In the genomic region with DNA sequence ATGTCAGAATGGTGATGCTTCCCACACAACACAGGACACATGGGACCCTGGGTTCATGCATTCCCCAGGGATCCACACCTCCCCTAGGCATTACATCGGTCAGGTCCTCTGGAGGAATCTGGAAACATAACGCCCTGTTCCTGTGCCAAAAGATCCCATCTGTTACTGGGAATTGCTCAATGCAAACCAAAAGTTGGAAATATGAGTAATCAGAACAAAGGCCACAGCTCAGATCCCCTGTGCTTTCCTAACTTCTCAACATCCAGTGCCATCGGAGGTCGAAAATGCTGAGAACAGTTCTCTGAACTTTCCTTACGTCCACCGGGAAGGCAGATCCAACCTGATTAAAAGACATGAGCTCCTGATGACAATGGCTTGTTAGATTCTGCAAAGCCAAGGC, we compare ENCODE assay signal across 29 mouse cellular contexts. TPM values are rescaled to one million over a fixed set of nuclear protein-coding genes. Genes with fewer than 3 reads are reported as not detected.
A peak's percentile ranks its signal among the peaks of the same experiment; 100 is the strongest.
DNase-seq lines count a peak whose midpoint lies in the region; ATAC-seq lines count a peak whose summit lies in the region.
"Had no signal": no experiment of that assay in that cellular context is flagged by ENCODE, and none has a peak within 500 bp of the region (broad histone marks: within the 10 kb centered on the region; RNA-seq: fewer than 3 reads in every experiment).

No protein-coding gene starts in this region.

- H3K4me2 ChIP-seq in forebrain, embryonic 13.5 days: no peak overlapping the region
- H3K4me2 ChIP-seq: heart, embryonic 12.5 days; hindbrain, embryonic 14.5 days; liver, embryonic 12.5 days; lung, embryonic 14.5 days; midbrain, embryonic 15.5 days; neural tube, embryonic 13.5 days had no signal

- no peaks in the 10 kb centered on the region for H3K9me3 ChIP-seq in heart, embryonic 10.5 days
- no peaks in the 10 kb centered on the region for H3K9me3 ChIP-seq in forebrain, embryonic 13.5 days (replicated peaks)
- H3K9me3 ChIP-seq: embryonic facial prominence, embryonic 10.5 days; heart, embryonic 12.5 days; limb, embryonic 10.5 days; liver, embryonic 12.5 days; midbrain, embryonic 15.5 days; neural tube, embryonic 13.5 days had no signal

- peaks cover 25% of the 10 kb centered on the region for H3K4me1 ChIP-seq in heart, embryonic 10.5 days
- H3K4me1 ChIP-seq in forebrain, embryonic 13.5 days: 0 out of 2 replicates have a peak, but pooled peaks cover 4% of the 10 kb centered on the region
- H3K4me1 ChIP-seq: liver, embryonic 12.5 days; midbrain, embryonic 15.5 days had no signal

- H3K27ac ChIP-seq in heart, embryonic 10.5 days: no peak overlapping the region
- no peak overlapping the region for H3K27ac ChIP-seq in forebrain, embryonic 13.5 days
- H3K27ac ChIP-seq: embryonic facial prominence, embryonic 10.5 days; hindbrain, embryonic 14.5 days; limb, embryonic 10.5 days; liver, embryonic 12.5 days; macrophage; midbrain, embryonic 15.5 days; neural tube, embryonic 13.5 days had no signal

- H3K9ac ChIP-seq in forebrain, embryonic 13.5 days: no peak overlapping the region
- H3K9ac ChIP-seq: heart, embryonic 12.5 days; hindbrain, embryonic 14.5 days; liver, embryonic 12.5 days; lung, embryonic 14.5 days; midbrain, embryonic 15.5 days; neural tube, embryonic 13.5 days had no signal

- intact Hi-C loops in heart, postnatal 36 days (cut with DNase I): no loop called here

- no peak for ATAC-seq in forebrain, embryonic 13.5 days
- ATAC-seq: forebrain, embryonic 16.5 days; inflammation-experienced regulatory T-cells, adult 6 months; liver, embryonic 12.5 days; midbrain, embryonic 15.5 days had no signal

- DNase-seq in adrenal gland, adult 2 months: peak; percentile 50
- DNase-seq in adrenal gland, postnatal 25 days: no peak
- peak; percentile 28 for DNase-seq in heart, embryonic 10.5 days (ENCODE audit: low spot score)
- DNase-seq in heart, postnatal 36 days: no peak
- DNase-seq in 3134 (ENCODE audit: extremely low read depth, insufficient read length, low spot score) (peak; percentile 31), R1 (ENCODE audit: low read depth, low spot score) (peak; percentile 59)
- no peak for DNase-seq in kidney, adult 18-20 months
- DNase-seq: cerebellum, adult 11 months; cerebellum, postnatal 10 days; heart, postnatal 14 days; kidney, adult 2 months; kidney, postnatal 10 days; lung, embryonic 14.5 days; retina, postnatal 1 day; right cerebral cortex, postnatal 25 days; spleen, adult 18-20 months had no signal

- no peaks in the 10 kb centered on the region for H3K27me3 ChIP-seq in heart, embryonic 10.5 days (ENCODE audit: insufficient read depth, poor library complexity, severe bottlenecking)
- no peaks in the 10 kb centered on the region for H3K27me3 ChIP-seq in forebrain, embryonic 13.5 days
- H3K27me3 ChIP-seq: CH12.LX; heart, embryonic 12.5 days; midbrain, embryonic 15.5 days; neural tube, embryonic 13.5 days had no signal

- no peak overlapping the region for H3K4me3 ChIP-seq in heart, embryonic 10.5 days
- no peak overlapping the region for H3K4me3 ChIP-seq in forebrain, embryonic 13.5 days
- H3K4me3 ChIP-seq: embryonic facial prominence, embryonic 10.5 days; heart, embryonic 12.5 days; limb, embryonic 10.5 days; liver, embryonic 12.5 days; midbrain, embryonic 15.5 days; neural tube, embryonic 13.5 days had no signal

- 83% methylated on average over 6 of the region's 6 CpGs for WGBS in heart, embryonic 10.5 days
- WGBS in forebrain, embryonic 13.5 days: 87% methylated on average over 6 of the region's 6 CpGs

- H3K36me3 ChIP-seq in heart, embryonic 10.5 days: no peaks in the 10 kb centered on the region
- no peaks in the 10 kb centered on the region for H3K36me3 ChIP-seq in forebrain, embryonic 13.5 days (ENCODE audit: poor library complexity, severe bottlenecking)
- H3K36me3 ChIP-seq: embryonic facial prominence, embryonic 10.5 days; heart, embryonic 12.5 days; limb, embryonic 10.5 days; liver, embryonic 12.5 days; midbrain, embryonic 15.5 days; neural tube, embryonic 13.5 days had no signal

RNA-seq across cellular contexts. Expression of gene Akr1b8, which starts 10.5 kb away (rescaled TPM):
- total RNA-seq in adrenal gland, adult 2 months (2021): 100 to 1,000 TPM; 267 to 269 TPM
- polyA plus RNA-seq in adrenal gland, adult 2 months (2012; rRNA removed): 20.2 and 28.5 TPM in 2 replicates
- total RNA-seq in adrenal gland, postnatal 25 days (2021): 186 and 230 TPM in 2 replicates
- polyA plus RNA-seq in heart, embryonic 10.5 days (2016; fragmentation: Nextera tagmentation; extraction: Ambion mirVana): 21.1 and 23.1 TPM in 2 replicates
- total RNA-seq in heart, postnatal 36 days (2021): 1 to 10 TPM; 3.3 to 3.8 TPM
- polyA plus RNA-seq in forebrain, embryonic 13.5 days (2015; fragmentation: Nextera tagmentation; extraction: Ambion mirVana): 7.4 and 10.8 TPM in 2 replicates
- total RNA-seq: MEL had no signal

RNA-seq across cellular contexts. Expression of gene Akr1b3, which starts 26.1 kb away (rescaled TPM):
- 100 to 1,000 TPM; 232 to 352 TPM for total RNA-seq in adrenal gland, adult 2 months (2021)
- polyA plus RNA-seq in adrenal gland, adult 2 months (2012; rRNA removed): 187 and 213 TPM in 2 replicates
- 224 and 233 TPM in 2 replicates for total RNA-seq in adrenal gland, postnatal 25 days (2021)
- 232 and 247 TPM in 2 replicates for polyA plus RNA-seq in heart, embryonic 10.5 days (2016; fragmentation: Nextera tagmentation; extraction: Ambion mirVana)
- 100 to 1,000 TPM; 270 to 302 TPM for total RNA-seq in heart, postnatal 36 days (2021)
- polyA plus RNA-seq in forebrain, embryonic 13.5 days (2015; fragmentation: Nextera tagmentation; extraction: Ambion mirVana): 118 and 122 TPM in 2 replicates

RNA-seq across cellular contexts. Expression of gene Akr1b10, which starts 40.6 kb away (rescaled TPM):
- 100 to 1,000 TPM; 167 to 199 TPM for total RNA-seq in adrenal gland, adult 2 months (2021)
- polyA plus RNA-seq in adrenal gland, adult 2 months (2012; rRNA removed): 53.5 and 64.3 TPM in 2 replicates
- 127 and 139 TPM in 2 replicates for total RNA-seq in adrenal gland, postnatal 25 days (2021)
- polyA plus RNA-seq in heart, embryonic 10.5 days (2016; fragmentation: Nextera tagmentation; extraction: Ambion mirVana): 44.8 and 61.8 TPM in 2 replicates
- total RNA-seq in heart, postnatal 36 days (2021): 10 to 100 TPM; 56.8 to 65.7 TPM
- 7.1 and 8.0 TPM in 2 replicates for polyA plus RNA-seq in forebrain, embryonic 13.5 days (2015; fragmentation: Nextera tagmentation; extraction: Ambion mirVana)

Comparison
In these comparisons a context has a peak if more than half of its experiments do, and no peak if none do; other contexts are left out.
1. DNase-seq: peak in adrenal gland, adult 2 months (single experiment), heart, embryonic 10.5 days (single experiment), 3134 (single experiment) and R1 (single experiment); none in adrenal gland, postnatal 25 days (single experiment), heart, postnatal 36 days (0 of 2) and kidney, adult 18-20 months (single experiment).
2. RNA of gene Akr1b8, which starts 10.5 kb away (total RNA-seq): 267 to 269 TPM in adrenal gland, adult 2 months and 186 to 230 TPM in adrenal gland, postnatal 25 days; 3.3 to 3.8 TPM in heart, postnatal 36 days; every median in the first group is over 10 times any median in the second.